Mouse (Mus musculus): ENCODE data around the gene Il3. TPM values are rescaled to one million over a fixed set of nuclear protein-coding genes. Genes with fewer than 3 reads are reported as not detected.

Il3 gene
- total RNA-seq (2023) = not detected

GRCm38 (mm10) chr11:54267177-54267576 is at the start of gene Il3:
TSS of gene Il3 (minus strand) at chr11:54267277.

GRCm38 (mm10) chr11:54303728-54304470 is 36.8 kb upstream of the Il3 start, which contains the start of gene Acsl6:
TSS of gene Acsl6 (plus strand) at chr11:54303798.

GRCm38 (mm10) chr11:54248940-54249717 is 17.9 kb downstream of the Il3 start, which contains the start of gene Csf2:
TSS of gene Csf2 (minus strand) at chr11:54249667.

Other genes starting within 250 kb of the Il3 start
- gene Slc22a4, start 239.2 kb downstream of the Il3 start, total RNA-seq (2023) = under 1 TPM; 0.61 to 0.92 TPM
- gene Pdlim4, start 198.3 kb downstream of the Il3 start, total RNA-seq (2023) = 10 to 100 TPM; 19.3 to 28.6 TPM
- 1 to 10 TPM; 2.6 to 3.3 TPM for gene P4ha2, start 167.2 kb downstream of the Il3 start, total RNA-seq (2023)
- gene Csf2, start 17.6 kb downstream of the Il3 start, total RNA-seq (2023) = 1 to 10 TPM; 1.3 to 6.1 TPM
- gene Acsl6, start 36.5 kb upstream of the Il3 start, total RNA-seq (2023) = 1 to 10 TPM in 1 of 2 experiments, not detected in 1; 1.5 TPM
- not detected for gene Meikin, start 103.4 kb upstream of the Il3 start, total RNA-seq (2023)
- gene Fnip1, start 170.9 kb upstream of the Il3 start, total RNA-seq (2023) = 10 to 100 TPM; 22.6 to 25.4 TPM